Mouse (Mus musculus): ENCODE measurements at regions not wholly inside any gene's neighbourhood (a gene's known extent, or its start where the extent isn't known, plus 50 kb on each side); places are given as distances from the start of the nearest gene placed in this dataset.
A peak's percentile ranks its signal among the peaks of the same experiment; 100 is the strongest.

- intact Hi-C loops (cut with DNase I): no loop called here
- no peak for DNase-seq
These were observed 124.3 kb upstream of the Tsc22d1 start for GRCm38 (mm10) chr14:76290401-76291018.

- intact Hi-C loops (cut with DNase I): no loop called here
- DNase-seq: no peak
These were observed 122.5 kb upstream of the Tsc22d1 start for GRCm38 (mm10) chr14:76292211-76292610.

- DNase-seq: no peak
- intact Hi-C loops (cut with DNase I): no loop called here
These were observed 119.2 kb upstream of the Tsc22d1 start for GRCm38 (mm10) chr14:76295411-76296169.

GRCm38 (mm10) chr14:76297864-76298263, 116.9 kb upstream of the Tsc22d1 start:
- intact Hi-C loops (cut with DNase I): no loop called here
- DNase-seq: no peak

- DNase-seq: peak in 1 of 2 experiments; percentile 11
- intact Hi-C loops (cut with DNase I): no loop called here
These were observed 112.3 kb upstream of the Tsc22d1 start for GRCm38 (mm10) chr14:76302322-76302991.

GRCm38 (mm10) chr14:76307603-76308002, 107.2 kb upstream of the Tsc22d1 start:
- DNase-seq: no peak
- intact Hi-C loops (cut with DNase I): loop anchor here (5.0 kb wide), 1 partner anchor 160 kb away; no protein-coding TSS in a partner anchor

- intact Hi-C loops (cut with DNase I): loop anchor here (5.0 kb wide), 1 partner anchor 159 kb away; no protein-coding TSS in a partner anchor
- DNase-seq: no peak
These were observed 106.5 kb upstream of the Tsc22d1 start for GRCm38 (mm10) chr14:76308188-76308812.

GRCm38 (mm10) chr14:76309606-76310005, 105.2 kb upstream of the Tsc22d1 start:
- intact Hi-C loops (cut with DNase I): loop anchor here (5.0 kb wide), 2 partner anchors 108 to 158 kb away; no protein-coding TSS in a partner anchor
- no peak for DNase-seq

GRCm38 (mm10) chr14:76310278-76310677, 104.5 kb upstream of the Tsc22d1 start:
- DNase-seq: peak; percentile 83 to 88
- intact Hi-C loops (cut with DNase I): loop anchor here (5.0 kb wide), 1 partner anchor 107 kb away; no protein-coding TSS in a partner anchor

- intact Hi-C loops (cut with DNase I): loop anchor here (5.0 kb wide), 1 partner anchor 104 kb away; no protein-coding TSS in a partner anchor
These were observed 101.2 kb upstream of the Tsc22d1 start for GRCm38 (mm10) chr14:76313424-76314190.

GRCm38 (mm10) chr14:76318438-76318837, 96.3 kb upstream of the Tsc22d1 start:
- peak in 1 of 2 experiments; percentile 27 for DNase-seq
- intact Hi-C loops (cut with DNase I): no loop called here

More at GRCm38 (mm10) chr14:76313424-76314190, 101.2 kb upstream of the Tsc22d1 start:
- no peak for DNase-seq

- DNase-seq: no peak
- intact Hi-C loops (cut with DNase I): no loop called here
These were observed 90.5 kb upstream of the Tsc22d1 start for GRCm38 (mm10) chr14:76324246-76324645.

GRCm38 (mm10) chr14:76329983-76330382, 84.8 kb upstream of the Tsc22d1 start:
- no peak for DNase-seq
- intact Hi-C loops (cut with DNase I): no loop called here

- intact Hi-C loops (cut with DNase I): no loop called here
These were observed 83.0 kb upstream of the Tsc22d1 start for GRCm38 (mm10) chr14:76331497-76332335.

GRCm38 (mm10) chr14:76332336-76332703, 82.4 kb upstream of the Tsc22d1 start:
- no peak for DNase-seq
- intact Hi-C loops (cut with DNase I): no loop called here

More at GRCm38 (mm10) chr14:76331497-76332335, 83.0 kb upstream of the Tsc22d1 start:
- no peak for DNase-seq

GRCm38 (mm10) chr14:76340789-76341188, 74.0 kb upstream of the Tsc22d1 start:
- intact Hi-C loops (cut with DNase I): no loop called here
- no peak for DNase-seq

GRCm38 (mm10) chr14:76341226-76341625, 73.5 kb upstream of the Tsc22d1 start:
- intact Hi-C loops (cut with DNase I): no loop called here
- DNase-seq: no peak

GRCm38 (mm10) chr14:76351856-76352255, 62.9 kb upstream of the Tsc22d1 start:
- no peak for DNase-seq
- intact Hi-C loops (cut with DNase I): no loop called here

GRCm38 (mm10) chr14:76356161-76356560, 58.6 kb upstream of the Tsc22d1 start:
- no peak for DNase-seq

More at GRCm38 (mm10) chr14:76356161-76356560, 58.6 kb upstream of the Tsc22d1 start:
- intact Hi-C loops (cut with DNase I): no loop called here

Measured in gastrocnemius, postnatal 36 days (tissue).